Mouse (Mus musculus): ENCODE measurements at regions not wholly inside any gene's neighbourhood (a gene's known extent, or its start where the extent isn't known, plus 50 kb on each side); places are given as distances from the start of the nearest gene placed in this dataset.

DNA sequence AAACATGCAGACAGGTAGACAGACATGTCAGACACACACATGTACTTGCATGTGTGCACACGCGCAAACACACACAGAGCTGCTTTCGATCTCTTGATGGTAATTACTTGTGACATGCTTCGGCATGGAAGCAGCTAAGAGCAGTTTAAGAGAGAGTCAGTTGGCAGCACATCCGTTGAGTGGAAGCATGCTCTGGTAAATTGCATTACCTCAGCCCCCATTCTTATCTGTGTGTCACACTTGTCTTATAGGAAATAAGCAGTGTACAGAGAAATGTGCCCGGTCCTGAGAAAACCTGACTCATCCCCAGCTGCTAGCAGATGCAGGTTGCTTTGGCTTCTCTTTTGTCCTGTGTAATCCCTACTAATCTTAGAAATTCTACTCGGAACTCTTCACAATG, 80.0 kb upstream of the Tmem150c start:
- DNase-seq, result no peak
- no peaks in the 10 kb centered on the region for H3K4me1 ChIP-seq (ENCODE audit: control insufficient read depth, insufficient read depth, low read length)
- H3K27me3 ChIP-seq (ENCODE audit: control insufficient read depth, insufficient read depth, low read length), result no peaks in the 10 kb centered on the region
- WGBS, result 63% methylated on average over 7 of the region's 7 CpGs
- H3K27ac ChIP-seq (ENCODE audit: insufficient read depth, low read length), result no peak overlapping the region
- TF ChIP-seq CTCF (IDR thresholded peaks at IDR 0.05; ENCODE audit: borderline replicate concordance, insufficient read depth, low read depth, low read length), result no peak
- TF ChIP-seq POLR2A (IDR thresholded peaks at IDR 0.05; ENCODE audit: borderline replicate concordance, insufficient read depth, low read length), result no peak
- H3K4me3 ChIP-seq (replicated peaks; ENCODE audit: insufficient read depth, low read depth, low read length), result no peak overlapping the region

DNA sequence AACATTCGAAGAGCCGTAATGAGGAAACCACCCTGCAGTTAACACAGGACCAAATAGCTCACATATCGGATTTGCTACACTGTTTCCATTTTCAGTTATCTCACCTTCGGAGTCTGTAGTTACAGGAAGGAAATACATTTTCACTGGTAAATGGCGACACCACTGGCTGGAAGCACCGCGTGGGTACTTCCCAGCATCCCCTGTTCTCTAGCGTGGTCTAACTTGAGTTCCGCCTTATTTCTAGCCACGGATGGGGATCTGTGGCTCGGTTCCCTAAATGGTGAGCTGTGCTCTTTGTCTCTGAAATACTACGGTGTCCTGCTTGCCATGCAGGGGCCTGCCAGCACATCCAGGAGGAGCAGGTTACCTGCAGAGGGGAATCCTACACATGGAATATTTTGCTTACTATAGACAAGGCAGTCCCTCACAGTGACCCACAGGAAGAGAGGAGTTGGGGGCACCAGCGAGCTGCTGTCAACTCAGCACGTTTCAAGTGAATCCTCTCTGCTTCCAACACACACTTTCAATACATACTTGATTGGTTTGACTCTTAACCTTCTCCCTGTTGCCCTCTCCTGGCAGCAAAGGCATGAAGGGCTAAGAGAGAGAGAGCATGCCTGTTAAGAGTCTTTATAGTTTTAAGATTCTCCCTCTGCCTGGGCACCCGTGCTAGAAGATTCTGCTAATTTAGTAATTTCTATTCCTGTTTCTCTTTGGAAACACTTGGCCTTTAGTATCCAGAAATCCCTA, 78.9 kb upstream of the Tmem150c start:
- WGBS, result 87% methylated on average over 15 of the region's 15 CpGs
- no peak for TF ChIP-seq CTCF (IDR thresholded peaks at IDR 0.05; ENCODE audit: borderline replicate concordance, insufficient read depth, low read depth, low read length)
- TF ChIP-seq POLR2A (IDR thresholded peaks at IDR 0.05; ENCODE audit: borderline replicate concordance, insufficient read depth, low read length), result no peak
- H3K27me3 ChIP-seq (ENCODE audit: control insufficient read depth, insufficient read depth, low read length), result no peaks in the 10 kb centered on the region
- no peak overlapping the region for H3K27ac ChIP-seq (ENCODE audit: insufficient read depth, low read length)
- no peaks in the 10 kb centered on the region for H3K4me1 ChIP-seq (ENCODE audit: control insufficient read depth, insufficient read depth, low read length)
- no peak overlapping the region for H3K4me3 ChIP-seq (replicated peaks; ENCODE audit: insufficient read depth, low read depth, low read length)
- no peak for DNase-seq

DNA sequence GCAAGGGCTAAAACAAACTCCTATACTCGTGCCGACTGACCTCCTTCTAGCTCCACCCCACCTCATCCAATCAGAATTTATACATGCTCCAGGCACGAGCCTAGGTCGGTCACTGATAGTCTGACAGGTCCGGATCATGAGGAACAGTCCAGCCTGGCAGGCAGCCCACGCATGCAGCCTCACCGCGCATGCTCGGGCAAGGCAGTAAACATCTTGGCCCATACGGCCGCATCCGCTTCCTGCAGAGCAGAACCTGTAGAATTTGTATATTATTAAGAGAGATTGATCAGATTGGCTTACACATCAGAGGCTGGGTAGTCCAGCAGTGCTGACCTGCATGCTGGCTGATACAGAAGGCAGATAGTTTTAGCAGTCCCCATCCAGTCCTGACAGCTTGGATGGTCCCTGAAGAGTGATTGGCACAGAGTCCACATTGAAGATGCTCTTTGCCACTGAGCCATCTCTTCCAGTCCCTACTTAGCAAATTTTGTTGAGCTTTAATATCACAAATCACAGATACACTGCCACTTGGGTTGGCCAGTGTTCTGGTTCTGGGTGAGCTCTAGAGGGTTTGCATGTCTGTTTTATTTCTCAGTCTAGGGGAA, 78.2 kb upstream of the Tmem150c start:
- no peak for DNase-seq
- TF ChIP-seq CTCF (IDR thresholded peaks at IDR 0.05; ENCODE audit: borderline replicate concordance, insufficient read depth, low read depth, low read length) (no peak), POLR2A (IDR thresholded peaks at IDR 0.05; ENCODE audit: borderline replicate concordance, insufficient read depth, low read length) (no peak)
- 43% methylated on average over 12 of the region's 12 CpGs for WGBS
- H3K27me3 ChIP-seq (ENCODE audit: control insufficient read depth, insufficient read depth, low read length), result no peaks in the 10 kb centered on the region
- H3K4me3 ChIP-seq (replicated peaks; ENCODE audit: insufficient read depth, low read depth, low read length), result no peak overlapping the region
- no peaks in the 10 kb centered on the region for H3K4me1 ChIP-seq (ENCODE audit: control insufficient read depth, insufficient read depth, low read length)
- H3K27ac ChIP-seq (ENCODE audit: insufficient read depth, low read length), result no peak overlapping the region

DNA sequence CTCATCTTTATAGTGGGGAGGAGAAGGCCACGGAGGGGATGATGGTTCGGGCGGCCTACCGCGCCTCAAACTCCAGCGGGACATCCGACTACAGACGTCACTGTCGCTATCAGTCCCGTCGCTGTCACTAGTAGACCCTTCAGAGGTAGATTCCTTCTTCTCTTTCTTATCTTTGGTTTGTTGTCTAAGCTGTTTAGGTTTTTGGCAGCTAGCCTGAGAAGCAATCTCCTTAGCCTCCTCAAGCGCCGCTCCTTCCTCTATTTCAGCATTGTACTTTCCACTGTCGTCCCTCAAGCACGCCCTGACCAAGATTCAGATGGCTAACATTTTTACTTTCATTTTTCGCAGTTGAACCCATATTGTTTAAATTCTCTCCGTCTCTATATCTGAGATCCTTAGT, 76.7 kb upstream of the Tmem150c start:
- no peaks in the 10 kb centered on the region for H3K4me1 ChIP-seq (ENCODE audit: control insufficient read depth, insufficient read depth, low read length)
- H3K4me3 ChIP-seq (replicated peaks; ENCODE audit: insufficient read depth, low read depth, low read length), result no peak overlapping the region
- DNase-seq, result no peak
- WGBS, result 94% methylated on average over 17 of the region's 17 CpGs
- TF ChIP-seq CTCF (IDR thresholded peaks at IDR 0.05; ENCODE audit: borderline replicate concordance, insufficient read depth, low read depth, low read length), result no peak
- TF ChIP-seq POLR2A (IDR thresholded peaks at IDR 0.05; ENCODE audit: borderline replicate concordance, insufficient read depth, low read length), result no peak
- H3K27ac ChIP-seq (ENCODE audit: insufficient read depth, low read length), result no peak overlapping the region
- no peaks in the 10 kb centered on the region for H3K27me3 ChIP-seq (ENCODE audit: control insufficient read depth, insufficient read depth, low read length)

DNA sequence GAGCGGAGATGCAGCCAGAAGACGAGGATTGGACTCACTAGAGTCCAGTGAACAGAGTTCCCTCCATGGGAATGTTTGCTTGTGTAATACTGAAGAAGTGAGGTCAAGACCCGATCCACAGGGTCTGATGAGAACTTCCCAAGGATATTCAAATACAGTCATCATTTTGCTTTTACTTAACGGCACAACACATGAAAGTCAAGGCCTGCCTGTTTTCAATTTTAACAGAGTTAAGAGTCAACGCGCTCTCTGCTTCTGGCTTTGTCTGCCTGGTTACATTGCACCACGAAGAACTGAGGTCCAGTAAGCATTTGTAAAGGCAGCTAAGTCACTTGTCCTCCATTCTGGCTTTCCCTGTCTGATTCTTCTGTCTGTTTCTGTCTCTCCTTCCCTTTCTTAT, 72.5 kb upstream of the Tmem150c start:
- no peak for TF ChIP-seq POLR2A (IDR thresholded peaks at IDR 0.05; ENCODE audit: borderline replicate concordance, insufficient read depth, low read length)
- TF ChIP-seq CTCF (IDR thresholded peaks at IDR 0.05; ENCODE audit: borderline replicate concordance, insufficient read depth, low read depth, low read length), result no peak
- Histone ChIP-seq H3K27ac (ENCODE audit: insufficient read depth, low read length) (no peak overlapping the region), H3K4me1 (ENCODE audit: control insufficient read depth, insufficient read depth, low read length) (no peaks in the 10 kb centered on the region), H3K4me3 (replicated peaks; ENCODE audit: insufficient read depth, low read depth, low read length) (no peak overlapping the region), H3K27me3 (ENCODE audit: control insufficient read depth, insufficient read depth, low read length) (no peaks in the 10 kb centered on the region)
- 88% methylated on average over 7 of the region's 7 CpGs for WGBS
- no peak for DNase-seq

DNA sequence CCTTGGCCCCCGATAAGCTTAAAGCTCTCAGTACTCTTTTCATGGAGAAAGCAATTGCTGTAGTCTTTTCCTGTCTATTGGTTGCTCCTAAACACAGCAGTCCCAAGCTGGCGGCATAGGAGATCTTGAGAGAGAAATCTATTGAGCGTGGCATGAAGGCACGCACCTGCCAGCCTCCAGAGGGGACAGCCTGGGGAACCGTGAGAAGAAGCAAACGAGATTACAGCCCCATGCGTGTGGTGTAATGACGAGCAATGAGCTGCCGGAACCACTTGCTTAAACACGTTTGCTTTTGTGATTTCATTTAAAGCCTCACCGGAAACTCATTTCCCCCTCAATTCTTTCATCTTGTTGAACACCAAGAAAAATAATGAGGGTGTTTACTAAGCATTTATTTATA, 72.0 kb upstream of the Tmem150c start:
- no peak overlapping the region for H3K4me3 ChIP-seq (replicated peaks; ENCODE audit: insufficient read depth, low read depth, low read length)
- no peaks in the 10 kb centered on the region for H3K4me1 ChIP-seq (ENCODE audit: control insufficient read depth, insufficient read depth, low read length)
- 47% methylated on average over 11 of the region's 11 CpGs for WGBS
- no peak overlapping the region for H3K27ac ChIP-seq (ENCODE audit: insufficient read depth, low read length)
- H3K27me3 ChIP-seq (ENCODE audit: control insufficient read depth, insufficient read depth, low read length), result no peaks in the 10 kb centered on the region
- TF ChIP-seq CTCF (IDR thresholded peaks at IDR 0.05; ENCODE audit: borderline replicate concordance, insufficient read depth, low read depth, low read length) (no peak), POLR2A (IDR thresholded peaks at IDR 0.05; ENCODE audit: borderline replicate concordance, insufficient read depth, low read length) (no peak)
- no peak for DNase-seq

DNA sequence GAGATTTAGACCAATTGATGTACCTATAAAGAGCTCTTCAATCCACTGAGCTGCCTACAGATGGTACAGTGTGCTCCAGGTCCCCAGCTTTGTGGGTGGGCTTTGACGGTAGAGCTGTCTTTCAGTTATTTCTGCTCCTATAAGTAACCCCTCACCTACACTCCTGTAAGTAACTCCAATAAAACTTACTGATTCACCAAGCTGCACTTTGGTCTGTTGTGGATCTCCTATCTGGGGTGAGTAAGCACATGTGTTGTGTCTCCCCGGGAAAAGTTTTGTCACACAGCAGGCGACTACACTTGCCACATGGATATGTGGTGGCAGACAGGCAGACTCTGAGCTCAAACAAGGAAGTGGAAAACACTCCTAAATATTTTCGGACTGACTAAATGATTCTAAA, 70.4 kb upstream of the Tmem150c start:
- 72% methylated on average over 4 of the region's 4 CpGs for WGBS
- no peak overlapping the region for H3K27ac ChIP-seq (ENCODE audit: insufficient read depth, low read length)
- no peak for TF ChIP-seq CTCF (IDR thresholded peaks at IDR 0.05; ENCODE audit: borderline replicate concordance, insufficient read depth, low read depth, low read length)
- TF ChIP-seq POLR2A (IDR thresholded peaks at IDR 0.05; ENCODE audit: borderline replicate concordance, insufficient read depth, low read length), result no peak
- no peak overlapping the region for H3K4me3 ChIP-seq (replicated peaks; ENCODE audit: insufficient read depth, low read depth, low read length)
- no peak for DNase-seq
- H3K4me1 ChIP-seq (ENCODE audit: control insufficient read depth, insufficient read depth, low read length), result no peaks in the 10 kb centered on the region; the same call in 1 of the 2 replicates
- H3K27me3 ChIP-seq (ENCODE audit: control insufficient read depth, insufficient read depth, low read length), result no peaks in the 10 kb centered on the region

DNA sequence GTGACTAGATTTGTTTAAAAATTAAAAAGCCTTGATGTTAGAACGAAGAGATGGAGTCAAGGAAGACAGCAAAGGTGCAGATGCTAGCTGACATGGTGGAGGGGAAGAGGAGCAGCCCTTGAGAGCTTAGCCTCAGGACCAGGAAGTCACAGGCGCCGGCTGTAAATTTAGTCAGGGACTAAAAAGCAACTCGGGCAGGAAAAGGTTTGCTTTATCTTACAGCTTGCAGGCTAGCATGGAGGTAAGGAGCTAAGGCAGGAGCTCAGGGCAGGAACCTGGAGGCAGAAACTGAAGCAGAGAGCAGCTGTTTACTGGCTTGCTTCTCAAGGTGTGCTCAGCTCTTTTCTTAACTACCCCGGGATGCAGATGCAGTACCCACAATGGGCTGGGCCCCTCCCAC, 68.3 kb upstream of the Tmem150c start:
- no peaks in the 10 kb centered on the region; the same call in 1 of the 2 replicates for H3K4me1 ChIP-seq (ENCODE audit: control insufficient read depth, insufficient read depth, low read length)
- no peak overlapping the region for H3K27ac ChIP-seq (ENCODE audit: insufficient read depth, low read length)
- H3K27me3 ChIP-seq (ENCODE audit: control insufficient read depth, insufficient read depth, low read length), result no peaks in the 10 kb centered on the region
- TF ChIP-seq POLR2A (IDR thresholded peaks at IDR 0.05; ENCODE audit: borderline replicate concordance, insufficient read depth, low read length), result no peak
- no peak for TF ChIP-seq CTCF (IDR thresholded peaks at IDR 0.05; ENCODE audit: borderline replicate concordance, insufficient read depth, low read depth, low read length)
- no peak for DNase-seq
- 89% methylated on average over 5 of the region's 5 CpGs for WGBS
- no peak overlapping the region for H3K4me3 ChIP-seq (replicated peaks; ENCODE audit: insufficient read depth, low read depth, low read length)

All from cerebellum, adult 2 months (tissue).